Mouse (Mus musculus): ENCODE results near the gene Ctdsp2.

The Ctdsp2 gene

GRCm38 (mm10) chr10:126978277-126978994 lies at the start of gene Ctdsp2:
TSS of gene Ctdsp2 (plus strand) at chr10:126978717.
- in situ Hi-C loops (cut with MboI, MseI) = no loop called here

DNA sequence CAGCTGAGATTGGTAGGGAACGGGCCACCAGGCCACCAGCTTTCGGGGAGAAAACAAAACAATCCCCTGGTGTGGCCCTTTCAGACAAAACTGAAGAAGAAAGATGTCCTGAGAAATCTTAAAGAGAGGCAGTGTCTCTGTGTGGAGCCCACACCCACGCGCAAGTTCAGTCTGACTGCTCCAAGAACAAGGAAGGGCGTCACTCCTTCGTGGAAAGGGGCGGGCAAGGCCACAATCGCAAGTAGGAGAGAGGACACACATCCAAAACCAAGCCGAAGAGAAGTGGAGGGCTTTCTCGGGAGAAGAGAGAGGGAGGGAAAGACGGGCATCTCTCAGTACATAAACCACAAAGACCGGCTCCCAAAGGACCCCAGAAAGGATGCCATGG lies 49.7 kb upstream of the Ctdsp2 start:
- in situ Hi-C loops (cut with MboI, MseI) = no loop called here

DNA sequence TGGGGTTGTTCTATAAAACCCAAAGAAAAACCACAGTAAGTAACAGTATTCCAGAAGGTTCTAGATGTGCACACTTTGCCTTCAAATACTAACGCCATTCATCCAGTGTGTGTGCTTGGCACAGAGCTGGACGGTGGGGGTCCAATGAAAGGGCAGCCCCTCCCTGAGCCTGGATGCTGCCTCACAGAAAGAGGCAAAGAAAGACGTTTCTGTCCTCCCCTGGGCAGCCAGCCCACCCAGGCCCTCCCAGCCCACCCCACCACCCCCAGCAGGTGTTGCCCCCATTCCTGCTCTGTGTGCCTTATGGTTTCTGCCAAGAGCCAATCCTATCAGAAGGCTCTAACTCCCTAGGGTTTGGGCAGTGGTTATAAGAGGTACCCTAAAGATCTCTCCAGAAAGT lies 49.0 kb upstream of the Ctdsp2 start:
- in situ Hi-C loops (cut with MboI, MseI) = no loop called here

- in situ Hi-C loops (cut with MboI, MseI) = loop anchor here (5.0 kb wide), 1 partner anchor 92 kb away; no protein-coding TSS in a partner anchor
These were observed 48.0 kb upstream of the Ctdsp2 start for GRCm38 (mm10) chr10:126930270-126931121.

DNA sequence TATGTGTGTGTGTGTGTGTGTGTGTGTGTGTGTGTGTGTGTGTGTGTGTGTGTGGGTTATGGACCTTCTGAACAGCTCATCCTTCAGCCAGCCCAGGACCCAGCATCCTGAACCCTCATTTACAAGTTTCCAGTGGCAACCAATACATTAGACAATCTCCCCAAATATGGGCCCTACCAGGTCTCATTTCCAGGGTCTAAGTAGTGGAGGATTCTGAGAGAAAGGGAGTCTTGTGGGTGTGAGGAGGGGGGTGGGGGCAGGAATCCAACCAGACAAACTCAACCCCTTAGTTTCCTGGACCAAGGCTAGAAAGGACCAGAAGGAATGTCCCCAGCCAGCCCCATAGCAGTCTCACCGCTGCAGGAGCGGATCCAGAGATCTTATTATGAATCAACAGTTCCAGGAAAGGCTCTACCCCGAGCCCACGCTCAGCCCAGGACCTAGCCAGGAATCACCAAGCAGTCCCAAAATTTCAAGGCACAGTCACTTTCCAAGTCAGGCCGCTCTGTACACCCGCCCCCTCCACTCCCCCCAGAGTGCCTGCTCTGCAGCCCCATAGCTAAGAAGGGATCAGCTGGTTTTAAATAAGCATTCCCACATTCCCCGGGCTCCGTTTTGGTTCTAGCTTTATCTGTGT lies 47.3 kb upstream of the Ctdsp2 start:
- in situ Hi-C loops (cut with MboI, MseI) = loop anchor here (5.0 kb wide), 1 partner anchor 91 kb away; no protein-coding TSS in a partner anchor

GRCm38 (mm10) chr10:126931760-126932139 lies 46.8 kb upstream of the Ctdsp2 start:
- in situ Hi-C loops (cut with MboI, MseI) = loop anchor here (5.0 kb wide), 1 partner anchor 91 kb away; no protein-coding TSS in a partner anchor

DNA sequence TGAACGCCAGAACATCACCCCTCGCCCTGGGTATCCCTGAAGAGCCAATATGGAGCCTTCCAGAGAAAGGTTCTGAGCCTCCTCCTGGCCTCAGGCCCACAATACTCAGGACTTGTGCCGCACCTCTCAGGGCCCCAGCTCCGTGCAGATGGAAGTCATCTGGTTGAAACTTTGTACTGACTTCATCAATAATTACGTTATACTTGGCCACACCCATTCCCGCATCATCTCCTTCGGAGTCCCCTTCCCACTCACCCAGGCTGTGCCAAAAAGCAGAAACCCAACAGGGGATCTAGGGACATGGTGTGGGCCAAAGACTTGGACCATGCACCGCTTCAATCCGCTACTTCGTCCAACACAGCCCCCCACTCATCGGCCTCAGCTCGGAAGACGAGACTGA lies 44.0 kb upstream of the Ctdsp2 start:
- in situ Hi-C loops (cut with MboI, MseI) = loop anchor here (5.0 kb wide), 1 partner anchor 88 kb away; no protein-coding TSS in a partner anchor

GRCm38 (mm10) chr10:126935121-126935520 lies 43.4 kb upstream of the Ctdsp2 start:
- in situ Hi-C loops (cut with MboI, MseI) = no loop called here

- in situ Hi-C loops (cut with MboI, MseI) = no loop called here
These were observed 42.7 kb upstream of the Ctdsp2 start for GRCm38 (mm10) chr10:126935556-126936381.

DNA sequence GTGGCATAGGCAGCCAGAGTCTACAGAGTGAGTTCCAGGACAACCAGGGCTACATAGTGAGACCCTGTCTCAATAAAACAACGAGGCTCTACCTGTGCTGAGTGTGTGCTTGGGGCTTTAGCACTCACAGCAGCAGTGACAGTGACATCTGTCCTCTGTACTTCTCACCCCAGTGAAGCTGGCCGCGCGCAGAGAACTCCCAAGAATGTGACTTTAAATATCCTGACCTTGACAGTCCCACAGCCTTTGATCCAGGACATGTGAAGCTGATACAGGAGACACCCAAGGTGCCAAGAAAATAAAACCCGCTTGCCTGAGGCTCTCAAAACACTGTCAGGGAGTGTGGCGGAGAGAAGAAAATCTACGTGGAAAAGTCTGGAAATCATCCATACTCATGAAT lies 37.6 kb upstream of the Ctdsp2 start:
- in situ Hi-C loops (cut with MboI, MseI) = no loop called here

- in situ Hi-C loops (cut with MboI, MseI) = no loop called here
These were observed 33.0 kb upstream of the Ctdsp2 start for GRCm38 (mm10) chr10:126945531-126945930.

- in situ Hi-C loops (cut with MboI, MseI) = no loop called here
These were observed 28.7 kb upstream of the Ctdsp2 start for GRCm38 (mm10) chr10:126949824-126950223.

DNA sequence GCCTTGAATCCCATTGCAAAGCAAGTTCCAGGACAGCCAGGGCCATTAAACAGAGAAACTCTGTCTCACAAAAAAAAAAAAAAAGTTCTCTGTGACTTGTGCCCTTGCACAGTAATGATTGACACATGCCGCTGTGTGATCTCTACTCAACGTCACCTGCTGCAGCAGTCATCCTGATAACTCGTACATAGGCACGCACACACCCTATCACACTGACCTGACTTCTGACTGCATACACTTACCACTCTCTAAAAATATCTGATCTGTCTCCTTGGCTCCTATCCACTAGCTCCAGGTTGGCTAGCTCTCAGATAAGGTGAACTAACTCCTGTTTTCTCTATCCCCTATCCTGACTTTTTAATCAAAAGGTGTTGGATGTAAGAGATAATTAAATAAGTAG lies 27.9 kb upstream of the Ctdsp2 start:
- in situ Hi-C loops (cut with MboI, MseI) = no loop called here

- in situ Hi-C loops (cut with MboI, MseI) = no loop called here
These were observed 26.1 kb upstream of the Ctdsp2 start for GRCm38 (mm10) chr10:126952375-126952774.

GRCm38 (mm10) chr10:126953029-126953471 lies 25.5 kb upstream of the Ctdsp2 start:
- in situ Hi-C loops (cut with MboI, MseI) = no loop called here

GRCm38 (mm10) chr10:126956692-126957358 lies 21.7 kb upstream of the Ctdsp2 start:
- in situ Hi-C loops (cut with MboI, MseI) = no loop called here

DNA sequence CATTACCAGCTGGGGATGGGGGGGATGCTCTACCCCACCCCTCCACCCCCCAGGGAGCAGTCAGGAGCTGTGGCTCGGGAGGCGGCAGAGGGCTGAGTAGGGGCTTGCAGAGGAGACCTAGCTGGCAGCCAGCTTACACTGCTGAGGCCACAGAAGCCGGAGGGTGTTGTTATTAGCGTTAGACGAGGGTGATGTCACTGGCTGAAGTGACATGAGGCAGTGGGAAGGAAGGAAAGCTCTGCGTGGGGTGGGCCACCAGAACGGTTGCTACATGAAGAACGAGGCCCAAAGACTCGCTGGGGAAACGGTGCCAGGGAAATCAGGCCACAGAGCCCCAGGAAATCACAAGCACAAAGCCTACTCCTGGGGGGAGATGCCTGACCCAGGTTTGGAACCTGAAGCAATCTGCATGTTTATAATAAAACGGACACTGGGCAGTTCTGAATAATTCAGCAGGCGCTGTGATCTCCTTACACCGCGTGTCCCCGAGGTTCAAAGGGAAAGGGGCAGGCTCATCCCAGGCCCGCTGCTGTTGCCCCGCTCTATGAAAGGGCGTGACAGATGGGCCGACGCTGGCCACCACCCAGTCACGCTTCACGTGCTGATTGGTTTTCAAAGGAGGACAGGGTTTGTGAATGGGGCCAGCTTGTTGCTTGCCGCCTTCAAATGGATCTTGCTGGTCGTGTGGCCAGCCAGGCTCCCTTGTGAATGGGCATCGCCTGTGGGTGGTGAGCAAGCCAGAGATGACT lies 21.0 kb upstream of the Ctdsp2 start:
- in situ Hi-C loops (cut with MboI, MseI) = no loop called here

- in situ Hi-C loops (cut with MboI, MseI) = no loop called here
These were observed 18.0 kb upstream of the Ctdsp2 start for GRCm38 (mm10) chr10:126960496-126960895.

DNA sequence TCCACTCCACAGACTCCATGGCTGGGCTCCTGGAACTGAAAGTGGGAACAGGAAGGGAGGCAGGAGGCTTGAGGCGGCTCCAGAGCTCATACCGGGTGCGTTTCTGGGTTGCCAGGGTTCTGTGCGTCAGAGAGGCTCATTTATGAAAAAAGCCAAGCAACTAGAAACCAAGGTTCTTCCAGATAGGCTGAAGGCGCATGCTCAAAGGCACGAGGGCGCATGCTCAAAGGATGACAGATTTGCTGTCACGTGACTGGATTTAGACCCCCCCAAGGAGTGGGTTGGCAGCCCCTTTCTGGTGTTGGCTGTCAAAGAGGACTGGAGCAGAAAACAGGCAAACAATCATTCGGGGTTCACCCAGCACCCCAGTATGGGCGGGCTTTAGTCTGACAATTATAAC lies 16.8 kb upstream of the Ctdsp2 start:
- in situ Hi-C loops (cut with MboI, MseI) = no loop called here

Data from regulatory T cell (primary cell).